Mouse (Mus musculus): ENCODE measurements at regions not wholly inside any gene's neighbourhood (a gene's known extent, or its start where the extent isn't known, plus 50 kb on each side); places are given as distances from the start of the nearest gene placed in this dataset.

- no peak for DNase-seq
- intact Hi-C loops (cut with DNase I) = no loop called here
Observed at GRCm38 (mm10) chr1:75680366-75680765, 134.3 kb downstream of the Slc4a3 start.

- intact Hi-C loops (cut with DNase I) = no loop called here
- no peak for DNase-seq
Observed at GRCm38 (mm10) chr1:75681913-75682312, 135.8 kb downstream of the Slc4a3 start.

DNA sequence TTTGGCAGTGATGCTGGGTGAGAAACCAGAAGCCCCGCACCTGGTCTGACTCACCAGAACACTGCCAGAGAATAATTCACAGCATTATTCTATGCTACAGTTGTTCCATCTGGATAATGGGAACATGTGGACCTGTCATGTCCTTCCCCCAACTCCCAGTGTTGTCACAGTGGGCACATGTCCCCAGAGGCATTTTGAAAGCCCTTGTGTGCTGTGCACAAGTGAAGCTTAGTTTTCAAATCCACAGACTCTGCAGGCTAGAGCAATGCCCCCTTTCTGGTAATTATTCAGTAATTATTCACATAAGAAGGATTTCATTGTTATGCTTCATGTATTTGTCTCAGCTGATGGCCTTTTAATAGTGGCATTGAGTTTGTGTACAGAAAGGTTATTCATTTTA lies 146.7 kb downstream of the Slc4a3 start:
- intact Hi-C loops (cut with DNase I) = no loop called here
- DNase-seq = no peak

DNA sequence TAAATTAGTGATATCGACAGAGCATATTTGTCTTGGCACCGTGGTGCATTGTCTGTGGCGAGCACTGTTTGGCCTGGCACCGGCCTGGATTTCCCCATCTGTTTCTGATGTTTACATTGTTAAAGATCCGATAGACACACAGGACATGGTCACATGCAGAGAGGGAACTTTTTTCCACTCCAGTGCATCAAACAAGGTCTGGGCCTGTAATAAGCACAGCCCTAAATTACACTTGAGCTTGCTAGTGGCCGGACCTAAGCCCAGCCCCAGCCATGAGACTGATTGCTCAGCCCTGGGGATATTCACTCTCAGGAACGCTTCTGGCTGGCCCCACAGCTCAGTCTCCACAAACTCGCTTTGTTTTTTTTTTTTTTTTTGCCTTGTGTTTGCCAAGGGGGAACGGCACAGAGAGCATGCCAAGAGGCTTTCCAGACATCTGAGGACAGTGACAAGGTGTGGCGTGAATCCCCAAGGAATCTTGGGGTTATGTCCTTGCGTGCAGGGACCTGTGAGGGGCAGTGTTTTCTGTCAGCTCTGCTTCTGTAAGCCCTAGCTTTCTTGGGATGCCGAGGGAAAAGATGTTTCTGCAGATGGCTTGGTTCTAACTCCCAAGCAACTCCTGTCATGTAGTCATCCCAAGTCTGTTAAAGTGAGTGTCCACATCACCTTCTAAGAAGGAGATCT lies 147.3 kb downstream of the Slc4a3 start:
- intact Hi-C loops (cut with DNase I) = no loop called here
- DNase-seq = peak in 1 of 2 experiments; percentile 7

- peak; percentile 19 to 25 for DNase-seq
- intact Hi-C loops (cut with DNase I) = no loop called here
Observed at GRCm38 (mm10) chr1:75704832-75705650, 159.0 kb downstream of the Slc4a3 start.

- intact Hi-C loops (cut with DNase I) = no loop called here
- no peak for DNase-seq
Observed at GRCm38 (mm10) chr1:75706126-75706525, 160.1 kb downstream of the Slc4a3 start.

DNA sequence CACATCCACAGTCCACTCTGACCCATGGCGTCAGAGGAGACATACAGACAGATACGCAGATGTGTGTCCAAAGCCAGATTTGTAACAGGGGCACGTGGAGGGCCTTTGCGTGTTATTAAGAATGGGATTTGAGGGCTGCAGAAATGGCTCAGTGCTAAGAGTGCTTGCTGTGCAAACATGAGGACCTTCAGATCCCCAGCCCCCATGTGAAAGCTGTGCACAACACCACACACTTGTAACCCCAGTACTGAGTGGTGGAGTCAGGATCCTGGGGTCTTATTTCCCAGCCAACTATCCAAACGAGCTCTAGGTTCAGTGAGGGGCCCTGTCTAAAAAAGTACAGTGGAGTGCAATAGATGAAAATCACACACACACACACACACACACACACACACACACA lies 177.4 kb downstream of the Slc4a3 start:
- no peak for DNase-seq
- intact Hi-C loops (cut with DNase I) = no loop called here

DNA sequence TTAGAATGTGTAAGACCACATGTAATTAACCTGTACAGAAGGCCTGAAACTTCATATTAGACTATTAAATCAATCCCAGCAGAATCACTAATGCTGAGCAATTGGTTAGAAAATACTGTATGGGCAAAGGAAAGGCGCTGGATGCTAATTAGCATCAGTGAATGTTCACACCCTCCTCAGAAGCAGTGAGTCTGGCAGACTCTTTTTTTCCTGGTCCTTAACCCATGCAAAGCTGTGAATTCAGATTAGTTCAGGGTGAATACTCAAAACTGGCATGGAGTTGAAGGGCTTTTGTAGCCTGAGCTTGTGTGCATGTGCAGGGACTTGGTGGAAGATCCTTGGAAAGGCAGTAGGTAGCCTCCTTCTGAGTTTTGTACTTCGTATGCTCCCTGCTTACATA lies 179.3 kb downstream of the Slc4a3 start:
- no peak for DNase-seq
- intact Hi-C loops (cut with DNase I) = no loop called here

GRCm38 (mm10) chr1:75728859-75729258 lies 182.8 kb downstream of the Slc4a3 start:
- no peak for DNase-seq
- intact Hi-C loops (cut with DNase I) = no loop called here

- DNase-seq = no peak
- intact Hi-C loops (cut with DNase I) = no loop called here
Observed at GRCm38 (mm10) chr1:75733791-75734190, 187.7 kb downstream of the Slc4a3 start.

DNA sequence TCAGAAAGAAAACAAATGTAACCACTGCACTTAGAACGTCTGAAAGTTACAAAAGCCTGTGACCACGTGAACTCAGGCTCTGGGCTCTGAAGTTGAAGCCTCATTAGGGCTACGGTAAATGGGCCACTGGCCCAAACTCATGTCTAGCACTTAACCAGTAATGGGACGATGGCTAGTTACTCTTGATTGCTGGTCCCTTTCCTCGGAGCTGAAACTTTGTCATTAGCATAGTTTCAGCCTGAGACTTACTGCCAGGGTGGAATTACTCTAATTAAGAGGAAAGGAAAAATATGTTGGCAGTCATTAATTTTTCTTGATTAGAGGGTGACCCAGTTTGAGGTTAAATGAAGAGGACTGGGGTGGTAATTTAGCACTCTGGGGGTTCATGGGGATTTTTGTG lies 192.6 kb downstream of the Slc4a3 start:
- no peak for DNase-seq
- intact Hi-C loops (cut with DNase I) = no loop called here

DNA sequence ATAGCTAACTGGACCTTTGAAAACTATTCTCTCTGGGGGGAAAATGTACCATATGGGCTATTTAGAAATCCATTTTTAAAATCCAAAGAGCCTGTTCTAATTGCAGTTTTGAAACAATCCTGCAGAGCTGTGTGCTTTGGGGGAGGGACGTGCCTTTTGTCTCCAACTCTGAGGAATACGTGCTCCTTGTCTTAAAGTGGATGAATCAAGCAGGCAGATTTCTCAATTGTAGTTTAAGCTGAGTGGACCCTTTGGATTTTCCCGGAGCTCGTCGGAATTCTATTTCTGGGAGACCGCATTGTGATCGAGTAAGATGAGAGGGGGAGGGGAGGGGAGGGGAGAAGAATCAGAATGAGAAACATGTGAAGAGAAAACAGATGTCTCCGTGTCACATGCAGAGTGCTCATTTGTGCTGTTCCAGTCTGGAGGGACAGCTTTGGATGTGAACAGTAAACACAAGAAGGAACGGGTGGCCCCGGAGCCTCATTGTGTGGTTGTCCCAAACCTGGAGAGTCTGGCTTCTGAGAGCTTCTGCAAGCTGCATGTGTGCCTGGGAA lies 203.7 kb downstream of the Slc4a3 start:
- DNase-seq = no peak
- intact Hi-C loops (cut with DNase I) = no loop called here

DNA sequence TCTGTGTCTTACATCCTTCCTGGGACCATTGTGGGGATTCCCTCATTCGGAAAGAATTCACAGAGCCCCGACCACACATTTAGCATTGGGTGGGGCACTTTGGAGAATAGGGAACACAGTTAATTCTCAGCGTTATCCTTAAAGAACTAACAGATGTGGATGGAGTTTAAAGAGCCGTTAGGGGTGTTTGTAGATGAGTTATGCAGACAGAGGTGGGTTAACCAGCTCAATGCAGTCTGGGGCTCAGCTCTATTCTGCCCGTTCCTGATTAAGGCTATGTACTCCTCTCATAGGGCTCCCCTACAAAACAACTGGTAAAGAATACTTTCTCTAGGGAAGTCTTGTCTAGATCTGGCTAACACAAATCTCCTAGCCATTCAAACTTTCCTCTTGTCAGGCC lies 226.1 kb downstream of the Slc4a3 start:
- intact Hi-C loops (cut with DNase I) = no loop called here
- DNase-seq = peak in 1 of 2 experiments; percentile 6

DNA sequence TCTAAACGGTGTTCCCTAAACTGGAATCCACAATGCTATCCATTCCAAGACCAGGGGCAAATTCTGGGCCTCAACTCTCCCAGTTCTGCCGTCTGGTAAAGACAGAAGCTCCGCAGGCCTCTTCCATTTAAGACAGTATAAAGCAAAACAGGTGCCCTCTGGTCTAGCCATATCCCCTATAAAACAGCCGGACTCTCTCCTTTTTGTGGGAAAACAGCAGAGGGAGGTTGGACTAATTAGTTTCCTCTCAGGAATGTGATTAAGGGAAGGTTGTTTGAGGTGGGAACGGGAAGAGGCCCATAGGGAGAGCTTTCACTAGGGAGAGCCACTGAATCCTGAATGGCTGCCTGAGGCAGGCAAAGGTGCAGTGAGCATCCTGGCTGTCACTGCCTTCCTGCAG lies 226.9 kb downstream of the Slc4a3 start:
- intact Hi-C loops (cut with DNase I) = no loop called here
- no peak for DNase-seq

DNA sequence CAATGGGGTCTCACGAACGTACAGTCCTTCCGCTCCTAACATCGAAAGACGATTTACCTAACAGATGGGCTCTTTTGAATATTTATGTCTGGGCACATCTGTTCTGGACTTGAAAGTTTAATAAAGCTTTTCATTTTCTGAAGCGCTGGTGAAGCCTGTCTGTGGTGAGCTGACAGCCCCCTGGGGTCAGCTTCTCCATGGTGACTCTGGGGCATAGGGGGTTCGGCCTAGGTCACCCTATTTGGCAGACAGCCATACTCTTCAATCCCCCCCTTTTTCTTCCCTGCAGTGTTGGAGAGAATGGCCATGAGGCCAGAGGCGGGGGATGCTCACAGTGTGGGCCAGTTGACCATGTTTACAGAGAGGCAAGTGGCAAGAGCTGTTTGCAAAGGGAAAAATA lies 232.8 kb downstream of the Slc4a3 start:
- DNase-seq = no peak

GRCm38 (mm10) chr1:75783206-75783605 lies 237.1 kb downstream of the Slc4a3 start:
- DNase-seq = no peak
- intact Hi-C loops (cut with DNase I) = no loop called here

More for the DNA sequence above, 232.8 kb downstream of the Slc4a3 start:
- intact Hi-C loops (cut with DNase I) = no loop called here

DNA sequence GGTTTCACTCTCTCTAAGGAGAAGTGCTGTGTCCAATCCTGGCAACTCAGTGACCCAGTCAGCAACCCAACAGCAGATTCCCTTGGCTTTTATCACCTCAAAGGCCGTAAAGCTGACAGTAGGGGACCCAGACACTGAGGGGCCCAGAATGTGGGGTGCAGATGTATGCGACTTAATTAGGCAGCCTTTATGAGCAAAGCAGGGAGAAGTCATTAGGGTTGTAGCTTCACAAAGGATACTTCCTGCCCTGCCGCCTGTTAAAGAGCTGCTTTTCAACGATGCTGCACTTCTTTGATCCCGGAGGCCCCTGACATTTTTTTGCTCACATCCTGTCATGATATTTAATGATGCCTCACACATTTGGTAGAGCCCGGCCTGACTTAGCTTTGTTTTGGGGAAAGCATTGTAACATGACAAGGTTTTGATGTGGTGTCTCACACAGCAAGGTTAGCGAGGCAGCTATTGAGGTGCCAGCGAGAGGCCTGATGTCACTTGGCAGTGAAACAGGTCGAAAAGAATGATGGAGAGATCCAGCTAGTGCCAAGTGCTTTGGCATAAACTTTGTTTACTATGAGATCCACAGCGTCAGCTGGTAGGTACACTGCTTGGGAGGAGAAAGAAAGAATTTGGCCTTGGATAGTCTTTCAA lies 240.2 kb downstream of the Slc4a3 start:
- DNase-seq = no peak

DNA sequence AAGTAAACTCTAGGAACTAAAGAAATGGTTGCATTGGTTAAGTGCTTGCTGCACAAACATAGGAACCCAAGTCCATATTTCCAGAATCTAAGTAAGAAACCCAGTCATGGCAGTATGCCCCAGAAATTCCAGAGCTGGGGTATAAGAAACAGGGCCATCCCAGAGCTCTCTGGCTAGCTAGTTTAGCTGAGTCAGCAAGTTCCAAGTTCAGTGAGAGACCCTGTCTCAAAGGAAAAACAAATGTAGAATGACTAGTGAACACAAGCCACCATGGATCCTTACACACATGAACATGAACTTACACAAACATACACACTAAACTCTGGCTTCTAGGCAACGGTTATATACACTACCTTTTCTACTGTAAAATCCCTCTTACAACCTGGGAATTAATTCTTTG lies 245.4 kb downstream of the Slc4a3 start:
- intact Hi-C loops (cut with DNase I) = no loop called here
- no peak for DNase-seq

More for the DNA sequence above, 240.2 kb downstream of the Slc4a3 start:
- intact Hi-C loops (cut with DNase I) = no loop called here

DNA sequence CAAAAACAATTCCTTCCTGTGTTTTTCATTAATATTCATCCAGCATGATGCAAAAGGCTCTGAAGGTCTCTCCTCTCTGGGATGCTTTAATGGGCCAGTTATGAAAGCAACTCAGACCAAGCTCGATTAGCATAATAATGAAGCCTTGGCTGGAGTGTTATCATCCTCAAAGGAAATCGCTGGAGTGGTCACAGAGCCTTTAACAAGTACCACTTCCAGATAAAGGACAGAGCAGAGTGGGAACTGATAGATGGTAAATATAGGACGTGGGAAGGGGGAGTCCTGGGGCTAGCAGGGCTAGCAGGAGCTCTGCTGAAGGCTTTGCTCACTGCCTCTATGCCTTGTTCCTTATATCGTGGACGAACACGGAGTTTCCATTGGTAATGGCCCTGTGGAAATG lies 251.7 kb downstream of the Slc4a3 start:
- no peak for DNase-seq
- intact Hi-C loops (cut with DNase I) = no loop called here

- intact Hi-C loops (cut with DNase I) = no loop called here
- peak; percentile 64 to 70 for DNase-seq
Observed at GRCm38 (mm10) chr1:75798375-75799099, 252.5 kb downstream of the Slc4a3 start.

DNA sequence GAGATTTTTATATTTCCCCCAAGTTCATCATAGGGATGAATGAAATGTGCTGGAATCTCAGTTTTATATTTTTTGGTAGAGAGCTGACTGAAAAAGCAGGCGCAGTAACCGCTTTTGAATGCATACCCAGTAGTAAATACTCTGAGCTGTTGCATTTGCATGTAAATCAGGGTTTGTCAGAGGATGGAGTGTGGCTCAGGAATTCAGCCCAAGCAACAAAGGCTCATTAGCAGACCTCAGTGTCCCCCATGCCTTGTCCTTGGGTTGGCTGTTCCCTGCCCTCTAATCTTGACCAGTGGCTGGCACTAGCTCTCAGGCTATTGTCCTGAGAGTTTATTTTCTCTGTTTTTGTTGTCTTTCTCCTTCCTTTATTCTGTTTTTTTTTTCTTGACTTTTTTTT lies 258.4 kb downstream of the Slc4a3 start:
- intact Hi-C loops (cut with DNase I) = no loop called here

More for the DNA sequence above, 258.4 kb downstream of the Slc4a3 start:
- DNase-seq = no peak

All from heart, postnatal 10 days (tissue).